Mouse (Mus musculus): ENCODE measurements around the gene Ephb1.

- TF ChIP-seq CTCF (IDR thresholded peaks at IDR 0.05; ENCODE audit: low read depth, low read length) (no peak), POLR2A (IDR thresholded peaks at IDR 0.05; ENCODE audit: borderline replicate concordance, low read depth, low read length) (no peak)
Measured at GRCm38 (mm10) chr9:102298741-102299140, 55.8 kb downstream of the Ephb1 start.

Data from bone marrow macrophage, adult 2 months (primary cell).